Mouse (Mus musculus) lung, postnatal 0 days (tissue): ENCODE measurements at regions not wholly inside any gene's neighbourhood (a gene's known extent, or its start where the extent isn't known, plus 50 kb on each side); places are given as distances from the start of the nearest gene placed in this dataset.

Source experiments
- CTCF ChIP-seq: IDR thresholded peaks from 2 replicates; pipeline ENCODE4 v1.5.1; 2016; ENCODE audit warnings: antibody characterized with exemption, mild to moderate bottlenecking
- EP300 ChIP-seq: IDR thresholded peaks from 2 replicates; pipeline ENCODE4 v1.6.1; 2016; ENCODE audit warnings: antibody characterized with exemption, mild to moderate bottlenecking, control low read depth

DNA sequence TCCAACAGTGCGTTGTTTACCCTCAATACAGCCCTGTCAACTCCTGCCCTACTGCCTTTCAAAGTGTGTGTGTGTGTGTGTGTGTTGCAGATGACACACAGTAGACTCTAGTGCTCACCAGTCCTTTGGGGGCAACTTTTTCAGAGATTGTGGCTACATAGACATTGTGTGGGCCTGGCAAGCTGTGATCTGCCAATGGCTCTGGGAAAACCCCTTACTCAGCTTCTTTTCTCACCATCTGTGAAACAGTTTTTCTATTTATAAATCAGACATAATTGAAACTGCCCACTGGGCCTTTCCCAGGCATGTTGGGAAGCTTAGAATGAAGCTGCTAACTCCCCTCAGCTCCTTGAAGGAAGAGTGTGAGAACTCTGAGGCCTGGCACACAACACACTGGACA, 369.7 kb upstream of the Fam92a start:
- TF ChIP-seq EP300 (no peak), CTCF (no peak)
